In the genomic region with DNA sequence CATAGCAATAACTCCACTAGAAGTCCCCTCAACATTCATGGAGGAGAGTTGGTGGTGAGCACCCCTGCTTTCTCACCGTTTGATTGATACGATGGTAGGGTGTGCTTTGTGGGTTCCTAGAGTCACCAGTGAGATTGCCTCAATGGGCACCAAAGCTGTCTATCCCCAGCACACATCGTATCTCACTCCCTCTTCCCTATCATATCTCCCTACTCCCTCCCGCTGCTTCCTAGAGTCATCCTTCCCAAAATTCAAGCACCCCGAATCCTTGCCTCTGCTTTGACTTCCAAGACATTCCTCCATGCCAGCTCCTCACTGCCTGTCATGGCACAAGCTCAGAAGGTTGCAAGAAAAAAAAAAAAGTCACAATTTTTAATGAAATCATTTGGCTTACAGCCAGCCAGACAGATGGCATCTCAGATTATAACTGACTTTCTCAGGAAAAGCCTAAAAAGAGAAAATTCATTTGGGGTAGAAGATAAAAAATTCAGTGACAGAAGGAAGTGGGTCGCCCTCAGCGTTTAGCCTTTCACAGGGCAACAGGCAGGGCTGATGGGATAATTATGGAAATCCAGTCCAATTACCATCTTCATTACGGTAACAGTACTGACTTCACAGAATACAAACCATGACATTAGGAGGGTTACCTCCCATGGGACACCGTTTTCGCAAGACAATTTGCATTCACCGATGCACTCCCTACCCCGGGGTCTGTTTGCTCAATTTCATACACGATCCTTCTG, we compare ENCODE assay signal across 10 mouse cellular contexts.
A peak's percentile ranks its signal among the peaks of the same experiment; 100 is the strongest.
DNase-seq lines count a peak whose midpoint lies in the region; ATAC-seq and TF ChIP-seq lines count a peak whose summit lies in the region.
"Had no signal": no experiment of that assay in that cellular context is flagged by ENCODE, and none has a peak within 500 bp of the region (broad histone marks: within the 10 kb centered on the region; RNA-seq: fewer than 3 reads in every experiment).

No protein-coding gene starts in this region.

- TF ChIP-seq EP300 in lung, postnatal 0 days (IDR thresholded peaks at IDR 0.05) = no peak

- DNase-seq in left cerebral cortex, postnatal 25 days (ENCODE audit: low spot score in 2 of 2) = peak; percentile 40 to 66
- no peak for DNase-seq in left cerebral cortex, adult 11 months (ENCODE audit: low spot score)
- DNase-seq in cerebellum, adult 18-20 months = peak; percentile 34 to 35
- DNase-seq in cerebellum, postnatal 36 days = peak; percentile 29 to 57
- peak; percentile 6 for DNase-seq in retina, adult 2 months (ENCODE audit: low read depth, low spot score)
- DNase-seq in lung, postnatal 0 days (ENCODE audit: low spot score) = no peak
- no peak for DNase-seq in thymus, postnatal 14 days
- DNase-seq: heart, postnatal 4 days; thymus, postnatal 36 days had no signal

- H3K4me2 ChIP-seq in lung, postnatal 0 days (replicated peaks; ENCODE audit: low read depth, low read length) = no peak overlapping the region
- H3K4me2 ChIP-seq: liver, embryonic 15.5 days had no signal

- H3K36me3 ChIP-seq in lung, postnatal 0 days (ENCODE audit: insufficient read depth, low read length) = no peaks in the 10 kb centered on the region
- H3K36me3 ChIP-seq: liver, embryonic 15.5 days had no signal

- no peaks in the 10 kb centered on the region for H3K9me3 ChIP-seq in lung, postnatal 0 days (ENCODE audit: low read length)
- H3K9me3 ChIP-seq: liver, embryonic 15.5 days had no signal

- no peak for ATAC-seq in lung, postnatal 0 days

- no peaks in the 10 kb centered on the region for H3K27me3 ChIP-seq in lung, postnatal 0 days (replicated peaks; ENCODE audit: insufficient read depth, low read length)
- H3K27me3 ChIP-seq: liver, embryonic 15.5 days had no signal

- no peak overlapping the region for H3K4me3 ChIP-seq in lung, postnatal 0 days (ENCODE audit: low read depth, low read length)
- H3K4me3 ChIP-seq: liver, embryonic 15.5 days had no signal

- no peak for TF ChIP-seq CTCF in lung, postnatal 0 days (IDR thresholded peaks at IDR 0.05)

- no peak overlapping the region for H3K9ac ChIP-seq in lung, postnatal 0 days (replicated peaks; ENCODE audit: low read depth)
- H3K9ac ChIP-seq: liver, embryonic 15.5 days had no signal

- H3K27ac ChIP-seq in lung, postnatal 0 days (ENCODE audit: low read length) = no peak overlapping the region
- H3K27ac ChIP-seq: liver, embryonic 15.5 days had no signal

- intact Hi-C loops in left cerebral cortex, postnatal 25 days (cut with DNase I) = no loop called here

- no peaks in the 10 kb centered on the region for H3K4me1 ChIP-seq in lung, postnatal 0 days (ENCODE audit: insufficient read depth, low read depth, low read length)
- H3K4me1 ChIP-seq: liver, embryonic 15.5 days had no signal

- 84% methylated on average over 13 of the region's 13 CpGs for WGBS in lung, postnatal 0 days

Comparison
In these comparisons a context has a peak if more than half of its experiments do, and no peak if none do; other contexts are left out.
1. DNase-seq: peak in left cerebral cortex, postnatal 25 days (2 of 2), cerebellum, adult 18-20 months (2 of 2), cerebellum, postnatal 36 days (2 of 2) and retina, adult 2 months (single experiment); none in left cerebral cortex, adult 11 months (single experiment), lung, postnatal 0 days (single experiment) and thymus, postnatal 14 days (single experiment).